Mouse (Mus musculus): ENCODE measurements around the gene Nsun2.
"Not testable (repeated sequence)": the region's sequence is repeated elsewhere in the genome, so short reads cannot be mapped to it uniquely, and the experiment has no call there.

DNA sequence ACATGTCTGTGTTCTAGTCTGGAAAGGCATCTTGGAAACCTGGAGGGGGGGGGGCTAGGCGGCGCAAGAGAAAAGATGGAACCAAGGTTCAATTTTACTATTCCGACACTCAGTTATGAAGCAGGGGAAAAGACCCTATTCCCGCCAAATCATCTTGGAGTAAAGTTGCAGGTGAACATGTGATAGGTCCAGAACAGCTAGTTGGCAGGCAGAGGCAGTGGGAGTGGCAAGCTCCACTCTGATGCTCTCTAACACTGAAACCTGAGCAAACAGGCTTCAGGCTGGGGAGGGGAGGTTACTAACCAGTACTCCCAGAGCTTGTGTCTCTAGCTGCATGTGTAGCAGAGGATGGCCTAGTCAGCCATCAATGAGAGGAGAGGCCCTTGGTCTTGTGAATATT is 31.9 kb downstream of the Nsun2 start:
- TF ChIP-seq CTCF (IDR thresholded peaks at IDR 0.05; ENCODE audit: borderline replicate concordance, control insufficient read depth, extremely low read depth, insufficient read depth, low read length, poor library complexity); POLR2A (IDR thresholded peaks at IDR 0.05; ENCODE audit: control insufficient read depth, extremely low read depth, insufficient read depth, low read length, poor library complexity): not testable (repeated sequence)
